Mouse (Mus musculus): ENCODE measurements around the gene Pros1.

DNA sequence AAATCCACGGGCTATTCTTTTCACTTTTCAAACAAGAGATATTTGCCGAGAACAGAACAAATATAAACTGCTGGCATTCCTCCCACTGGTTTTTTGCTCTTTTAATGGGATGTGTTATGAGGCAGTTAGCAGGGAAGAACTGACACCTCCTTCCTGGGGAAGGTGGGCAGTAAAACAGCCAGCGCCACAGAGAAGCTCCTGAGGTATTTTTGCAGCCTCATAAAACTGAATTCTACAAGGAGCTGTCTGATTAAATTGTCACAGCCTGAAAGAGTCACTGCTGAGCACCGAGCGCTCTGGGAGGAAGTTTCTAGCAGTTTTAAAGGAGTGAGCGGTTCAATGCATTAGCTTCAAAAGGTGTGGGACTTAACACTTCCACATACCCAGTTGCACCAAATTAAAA is 110.3 kb downstream of the Pros1 start:
- TF ChIP-seq GATA1 (IDR thresholded peaks at IDR 0.05; ENCODE audit: low read length) (no peak), TAL1 (IDR thresholded peaks at IDR 0.05; ENCODE audit: low read length) (no peak)
